Mouse (Mus musculus): ENCODE results near the gene Clns1a. TPM values are rescaled to one million over a fixed set of nuclear protein-coding genes. Genes with fewer than 3 reads are reported as not detected.

Gene Clns1a
- total RNA-seq, 1 experiment, result 191 TPM

DNA sequence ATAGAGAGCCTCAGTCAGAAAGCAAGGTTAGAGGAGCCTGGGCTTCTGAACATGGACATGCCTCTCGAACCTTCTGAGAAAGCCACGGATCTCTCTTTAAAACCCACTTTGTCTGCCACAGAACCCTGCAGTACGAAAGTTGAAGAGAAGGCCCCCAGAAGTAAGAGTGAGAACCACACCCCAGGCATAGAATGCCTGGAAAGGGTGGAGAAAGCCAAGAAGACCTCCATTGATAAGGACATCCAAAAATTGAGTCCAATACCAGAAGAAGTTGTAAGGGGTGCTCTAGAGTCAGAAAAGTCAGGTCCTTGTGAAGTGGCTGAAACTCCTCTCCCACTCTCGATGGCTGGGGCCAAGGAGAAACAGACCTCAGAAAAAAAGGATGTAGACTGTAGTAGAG lies 34.8 kb upstream of the Clns1a start:
- in situ Hi-C loops (cut with MboI; ENCODE audit: low sequenced_read_pairs in 2 of 2, unreplicated experiment in 2 of 2), result no loop called here
- Histone ChIP-seq H3K9ac (ENCODE audit: insufficient read depth, low read depth, low read length, poor library complexity, severe bottlenecking) (no peak overlapping the region), H3K27ac (ENCODE audit: insufficient read depth, low read depth, low read length, poor library complexity, severe bottlenecking) (no peak overlapping the region), H3K9me3 (ENCODE audit: control insufficient read depth, insufficient read depth, low read depth, low read length) (no peaks in the 10 kb centered on the region), H3K4me1 (ENCODE audit: control insufficient read depth in 2 of 2, insufficient read depth in 2 of 2, low read length in 2 of 2, poor library complexity in 1 of 2) (no peaks in the 10 kb centered on the region), H3K4me3 (ENCODE audit: insufficient read depth in 1 of 2, low read depth in 1 of 2, low read length in 2 of 2, poor library complexity in 1 of 2, severe bottlenecking in 1 of 2) (no peak overlapping the region), H3K36me3 (ENCODE audit: control insufficient read depth, insufficient read depth, low read length, poor library complexity, severe bottlenecking) (peaks cover 10% of the 10 kb centered on the region)
- no peak for DNase-seq (ENCODE audit: low read depth, low spot score)
- TF ChIP-seq ZC3H11A (IDR thresholded peaks at IDR 0.05; ENCODE audit: borderline replicate concordance, low read depth, low read length) (no peak), MAFK (IDR thresholded peaks at IDR 0.05; ENCODE audit: insufficient read depth, low read depth, low read length) (no peak), ZNF384 (IDR thresholded peaks at IDR 0.05; ENCODE audit: low read depth, low read length) (no peak), HCFC1 (IDR thresholded peaks at IDR 0.05; ENCODE audit: borderline replicate concordance, insufficient read depth, low read length) (no peak), CHD2 (IDR thresholded peaks at IDR 0.05; ENCODE audit: low read depth, low read length) (no peak)

DNA sequence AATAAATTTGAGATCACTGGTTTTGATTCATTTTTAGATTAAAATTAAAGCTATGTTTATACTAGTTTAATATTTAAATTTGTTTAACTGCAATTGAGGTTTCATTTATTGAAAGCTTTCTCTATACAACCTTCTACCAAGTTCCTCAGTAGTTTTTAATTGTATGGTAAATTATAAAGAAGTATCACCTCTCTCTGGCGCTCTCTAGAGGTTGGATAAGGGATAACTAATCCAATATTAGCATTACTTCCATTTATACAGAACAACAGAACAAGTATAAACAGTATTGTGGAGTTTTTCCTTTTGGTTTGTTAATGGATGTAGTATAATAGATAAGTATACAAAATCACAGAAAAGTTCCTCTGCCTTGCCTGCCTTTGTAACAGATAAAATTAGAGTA lies 17.2 kb upstream of the Clns1a start:
- DNase-seq (ENCODE audit: low read depth, low spot score), result no peak
- H3K9me3 ChIP-seq (ENCODE audit: control insufficient read depth, insufficient read depth, low read depth, low read length), result no peaks in the 10 kb centered on the region
- peaks cover 17% of the 10 kb centered on the region for H3K36me3 ChIP-seq (ENCODE audit: control insufficient read depth, insufficient read depth, low read length, poor library complexity, severe bottlenecking)
- H3K4me3 ChIP-seq (ENCODE audit: insufficient read depth in 1 of 2, low read depth in 1 of 2, low read length in 2 of 2, poor library complexity in 1 of 2, severe bottlenecking in 1 of 2), result no peak overlapping the region
- no peaks in the 10 kb centered on the region for H3K4me1 ChIP-seq (ENCODE audit: control insufficient read depth in 2 of 2, insufficient read depth in 2 of 2, low read length in 2 of 2, poor library complexity in 1 of 2)
- in situ Hi-C loops (cut with MboI; ENCODE audit: low sequenced_read_pairs in 2 of 2, unreplicated experiment in 2 of 2), result no loop called here
- no peak for TF ChIP-seq CHD2 (IDR thresholded peaks at IDR 0.05; ENCODE audit: low read depth, low read length)
- no peak for TF ChIP-seq MAFK (IDR thresholded peaks at IDR 0.05; ENCODE audit: insufficient read depth, low read depth, low read length)
- no peak for TF ChIP-seq ZNF384 (IDR thresholded peaks at IDR 0.05; ENCODE audit: low read depth, low read length)
- no peak for TF ChIP-seq HCFC1 (IDR thresholded peaks at IDR 0.05; ENCODE audit: borderline replicate concordance, insufficient read depth, low read length)
- no peak for TF ChIP-seq ZC3H11A (IDR thresholded peaks at IDR 0.05; ENCODE audit: borderline replicate concordance, low read depth, low read length)
- no peak overlapping the region for H3K9ac ChIP-seq (ENCODE audit: insufficient read depth, low read depth, low read length, poor library complexity, severe bottlenecking)
- H3K27ac ChIP-seq (ENCODE audit: insufficient read depth, low read depth, low read length, poor library complexity, severe bottlenecking), result no peak overlapping the region

DNA sequence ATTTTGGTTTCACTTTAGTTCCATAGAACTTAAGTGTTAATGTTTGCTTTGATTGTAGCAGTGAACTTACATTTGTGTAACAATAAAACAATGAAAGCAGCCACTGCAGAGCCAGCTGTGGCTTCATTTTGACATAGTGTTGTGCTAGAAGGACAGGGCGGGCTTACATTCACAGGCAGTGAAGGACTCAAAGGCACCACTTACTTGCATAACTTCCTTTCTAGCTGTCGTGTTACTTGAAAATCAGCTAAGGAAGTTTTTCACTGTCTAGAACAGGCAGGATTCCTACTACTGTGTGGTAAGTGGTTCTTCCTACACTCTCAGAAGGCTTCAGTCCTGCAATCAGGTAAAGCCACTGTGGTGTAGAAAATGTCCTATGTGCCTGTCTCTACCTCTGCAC lies 8.6 kb upstream of the Clns1a start:
- H3K4me3 ChIP-seq (ENCODE audit: insufficient read depth in 1 of 2, low read depth in 1 of 2, low read length in 2 of 2, poor library complexity in 1 of 2, severe bottlenecking in 1 of 2), result no peak overlapping the region
- TF ChIP-seq HCFC1 (IDR thresholded peaks at IDR 0.05; ENCODE audit: borderline replicate concordance, insufficient read depth, low read length), result no peak
- TF ChIP-seq ZNF384 (IDR thresholded peaks at IDR 0.05; ENCODE audit: low read depth, low read length), result no peak
- no peak for TF ChIP-seq CHD2 (IDR thresholded peaks at IDR 0.05; ENCODE audit: low read depth, low read length)
- no peak for TF ChIP-seq ZC3H11A (IDR thresholded peaks at IDR 0.05; ENCODE audit: borderline replicate concordance, low read depth, low read length)
- no peaks in the 10 kb centered on the region for H3K4me1 ChIP-seq (ENCODE audit: control insufficient read depth in 2 of 2, insufficient read depth in 2 of 2, low read length in 2 of 2, poor library complexity in 1 of 2)
- H3K36me3 ChIP-seq (ENCODE audit: control insufficient read depth, insufficient read depth, low read length, poor library complexity, severe bottlenecking), result peaks cover 8% of the 10 kb centered on the region
- H3K9me3 ChIP-seq (ENCODE audit: control insufficient read depth, insufficient read depth, low read depth, low read length), result no peaks in the 10 kb centered on the region
- in situ Hi-C loops (cut with MboI; ENCODE audit: low sequenced_read_pairs in 2 of 2, unreplicated experiment in 2 of 2), result no loop called here
- DNase-seq (ENCODE audit: low read depth, low spot score), result no peak
- H3K27ac ChIP-seq (ENCODE audit: insufficient read depth, low read depth, low read length, poor library complexity, severe bottlenecking), result no peak overlapping the region
- no peak overlapping the region for H3K9ac ChIP-seq (ENCODE audit: insufficient read depth, low read depth, low read length, poor library complexity, severe bottlenecking)

DNA sequence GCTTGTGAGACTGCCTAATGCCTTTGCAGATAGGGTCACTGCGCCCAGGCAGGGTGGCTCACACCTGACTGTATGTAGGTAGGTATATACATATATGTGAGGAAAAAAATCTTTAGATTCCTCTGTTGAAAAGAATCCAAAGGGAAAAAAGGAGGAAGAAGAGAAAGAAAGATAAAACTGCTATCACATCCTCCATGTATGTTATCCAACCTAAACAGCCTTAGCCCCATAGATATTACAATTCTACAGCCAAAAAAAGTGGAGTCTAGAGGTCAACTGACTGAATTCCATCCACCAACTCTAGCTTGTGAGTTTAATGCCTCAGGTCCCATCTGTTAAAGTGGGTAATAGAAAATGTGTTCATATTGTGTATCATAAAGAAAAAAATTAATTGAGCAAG lies 993 bp upstream of the Clns1a start:
- DNase-seq (ENCODE audit: low read depth, low spot score), result no peak
- no peak for TF ChIP-seq CHD2 (IDR thresholded peaks at IDR 0.05; ENCODE audit: low read depth, low read length)
- no peak for TF ChIP-seq ZC3H11A (IDR thresholded peaks at IDR 0.05; ENCODE audit: borderline replicate concordance, low read depth, low read length)
- TF ChIP-seq MAFK (IDR thresholded peaks at IDR 0.05; ENCODE audit: insufficient read depth, low read depth, low read length), result no peak
- no peak for TF ChIP-seq HCFC1 (IDR thresholded peaks at IDR 0.05; ENCODE audit: borderline replicate concordance, insufficient read depth, low read length)
- no peak for TF ChIP-seq ZNF384 (IDR thresholded peaks at IDR 0.05; ENCODE audit: low read depth, low read length)
- Histone ChIP-seq H3K9me3 (ENCODE audit: control insufficient read depth, insufficient read depth, low read depth, low read length) (no peaks in the 10 kb centered on the region), H3K9ac (ENCODE audit: insufficient read depth, low read depth, low read length, poor library complexity, severe bottlenecking) (peak overlapping the region; percentile 84; the same call in 1 of the 2 replicates), H3K27ac (ENCODE audit: insufficient read depth, low read depth, low read length, poor library complexity, severe bottlenecking) (no peak overlapping the region), H3K4me1 (ENCODE audit: control insufficient read depth in 2 of 2, insufficient read depth in 2 of 2, low read length in 2 of 2, poor library complexity in 1 of 2) (no peaks in the 10 kb centered on the region; a peak in 1 of 4 replicates), H3K4me3 (ENCODE audit: insufficient read depth in 1 of 2, low read depth in 1 of 2, low read length in 2 of 2, poor library complexity in 1 of 2, severe bottlenecking in 1 of 2) (no peak overlapping the region), H3K36me3 (ENCODE audit: control insufficient read depth, insufficient read depth, low read length, poor library complexity, severe bottlenecking) (no peaks in the 10 kb centered on the region; the same call in 1 of the 2 replicates)
- in situ Hi-C loops (cut with MboI; ENCODE audit: low sequenced_read_pairs in 2 of 2, unreplicated experiment in 2 of 2), result no loop called here

DNA sequence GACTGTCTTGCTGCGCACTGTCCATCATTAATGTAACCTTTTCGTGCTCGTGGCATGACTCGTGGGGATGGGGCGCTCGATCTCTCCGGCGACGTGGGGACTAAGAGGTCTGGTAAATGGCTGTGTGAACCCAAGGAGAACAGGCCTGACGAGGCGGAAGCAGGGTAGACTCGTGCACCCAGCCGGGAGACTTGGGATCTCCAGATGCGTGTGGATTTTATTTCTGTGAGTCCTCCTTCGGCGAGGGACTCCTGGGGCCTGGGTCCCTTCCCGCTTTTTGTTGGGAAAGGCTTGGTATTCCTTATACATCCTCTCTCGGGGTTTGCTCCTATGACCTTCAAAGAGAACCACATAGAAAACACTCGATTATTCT lies 315 bp upstream of the Clns1a start:
- peak overlapping the region; percentile 76 to 95 for H3K4me3 ChIP-seq (ENCODE audit: insufficient read depth in 1 of 2, low read depth in 1 of 2, low read length in 2 of 2, poor library complexity in 1 of 2, severe bottlenecking in 1 of 2)
- peak overlapping the region; percentile 58 for H3K27ac ChIP-seq (ENCODE audit: insufficient read depth, low read depth, low read length, poor library complexity, severe bottlenecking)
- in situ Hi-C loops (cut with MboI; ENCODE audit: low sequenced_read_pairs in 2 of 2, unreplicated experiment in 2 of 2), result no loop called here
- peaks cover 0 to 2% of the 10 kb centered on the region in 2 experiments; a peak in 2 of 4 replicates for H3K4me1 ChIP-seq (ENCODE audit: control insufficient read depth in 2 of 2, insufficient read depth in 2 of 2, low read length in 2 of 2, poor library complexity in 1 of 2)
- H3K9ac ChIP-seq (ENCODE audit: insufficient read depth, low read depth, low read length, poor library complexity, severe bottlenecking), result peak overlapping the region; percentile 84
- DNase-seq (ENCODE audit: low read depth, low spot score), result no peak
- no peak for TF ChIP-seq ZC3H11A (IDR thresholded peaks at IDR 0.05; ENCODE audit: borderline replicate concordance, low read depth, low read length)
- no peak for TF ChIP-seq MAFK (IDR thresholded peaks at IDR 0.05; ENCODE audit: insufficient read depth, low read depth, low read length)
- H3K36me3 ChIP-seq (ENCODE audit: control insufficient read depth, insufficient read depth, low read length, poor library complexity, severe bottlenecking), result no peaks in the 10 kb centered on the region; the same call in 1 of the 2 replicates
- no peaks in the 10 kb centered on the region for H3K9me3 ChIP-seq (ENCODE audit: control insufficient read depth, insufficient read depth, low read depth, low read length)

All from ES-E14 (cell line).